Mouse (Mus musculus) limb, embryonic 13.5 days (tissue): ENCODE measurements around the gene Hnrnph2. TPM values are rescaled to one million over a fixed set of nuclear protein-coding genes. Genes with fewer than 3 reads are reported as not detected.

Source experiments
- polyA plus RNA-seq: library from polyadenylated mRNA; unstranded; fragments of >200 nt; fragmentation: Nextera tagmentation; extraction: Ambion mirVana; gene quantifications from 2 replicates; pipeline ENCODE4 v1.2.1, GENCODE M21; 2015

Gene Hnrnph2
- polyA plus RNA-seq, 1 experiment from 2014 or later: 162 TPM

Other genes starting within 250 kb of the Hnrnph2 start
- 4.2 and 4.6 TPM in 2 replicates for gene Drp2, start 196.6 kb upstream of the Hnrnph2 start, polyA plus RNA-seq
- gene Taf7l, start 124.7 kb upstream of the Hnrnph2 start, polyA plus RNA-seq: 0.27 and 0.31 TPM in 2 replicates
- 69.0 and 72.7 TPM in 2 replicates for gene Timm8a1, start 59.3 kb upstream of the Hnrnph2 start, polyA plus RNA-seq
- 1.3 and 1.8 TPM in 2 replicates for gene Btk, start 17.6 kb upstream of the Hnrnph2 start, polyA plus RNA-seq
- gene Rpl36a, start 15.5 kb upstream of the Hnrnph2 start, polyA plus RNA-seq: 381 and 410 TPM in 2 replicates
- 4.4 and 4.5 TPM in 2 replicates for gene Gla, start 54 bp upstream of the Hnrnph2 start, polyA plus RNA-seq
- 7.4 and 8.1 TPM in 2 replicates for gene Armcx4, start 85.3 kb downstream of the Hnrnph2 start, polyA plus RNA-seq
- gene Armcx1, start 116.8 kb downstream of the Hnrnph2 start, polyA plus RNA-seq: 74.7 and 76.7 TPM in 2 replicates
- gene Armcx6, start 150.2 kb downstream of the Hnrnph2 start, polyA plus RNA-seq: 43.6 TPM in 2 replicates
- gene Armcx3, start 155.4 kb downstream of the Hnrnph2 start, polyA plus RNA-seq: 81.1 and 87.1 TPM in 2 replicates
- gene Armcx2, start 208.0 kb downstream of the Hnrnph2 start, polyA plus RNA-seq: 94.1 and 98.4 TPM in 2 replicates